Mouse (Mus musculus) liver, postnatal 0 days (tissue): ENCODE results near the gene Olfr315. TPM values are rescaled to one million over a fixed set of nuclear protein-coding genes. Genes with fewer than 3 reads are reported as not detected.

Source experiments
- ATAC-seq: fragments of 200-750 bp; cut with Nextera tagmentation; 2 replicates; pipeline ENCODE4 v1.8.0; 2017; ENCODE audit warnings: mild to moderate bottlenecking, moderate library complexity
- DNase-seq: peaks from one replicate; pipeline ENCODE4 v3.0.0-alpha.2; 2016
- H3K27ac ChIP-seq: fragments of 300-500 bp; sonication (generic); 2 replicates; pipeline ENCODE4 v1.5.1; 2014; ENCODE audit warnings: antibody characterized with exemption, moderate library complexity, mild to moderate bottlenecking, low read depth
- H3K27me3 ChIP-seq: fragments of 300-500 bp; sonication (generic); 2 replicates; pipeline ENCODE4 v1.6.1; 2014; ENCODE audit warnings: low read length, control low read depth, mixed read lengths; ENCODE audit not compliant: insufficient read depth
- H3K36me3 ChIP-seq: fragments of 300-500 bp; sonication (generic); replicated peaks from 2 replicates; pipeline ENCODE4 v1.6.1; 2014; ENCODE audit warnings: mild to moderate bottlenecking, control low read depth, low read length, moderate library complexity, mixed read lengths; ENCODE audit not compliant: insufficient read depth
- H3K4me1 ChIP-seq: fragments of 300-500 bp; sonication (generic); 2 replicates; pipeline ENCODE4 v1.6.1; 2014; ENCODE audit warnings: antibody characterized with exemption, mild to moderate bottlenecking, control low read depth; ENCODE audit not compliant: insufficient read depth
- H3K4me2 ChIP-seq: fragments of 300-500 bp; sonication (generic); 2 replicates; pipeline ENCODE4 v1.6.1; 2014; ENCODE audit warnings: low read depth, mild to moderate bottlenecking, low read length, moderate library complexity, mixed read lengths
- H3K4me3 ChIP-seq: fragments of 300-500 bp; sonication (generic); 2 replicates; pipeline ENCODE4 v1.5.1; 2014; ENCODE audit warnings: low read depth, low read length
- H3K9ac ChIP-seq: fragments of 300-500 bp; sonication (generic); replicated peaks from 2 replicates; pipeline ENCODE4 v1.6.1; 2014; ENCODE audit warnings: mild to moderate bottlenecking, moderate library complexity
- H3K9me3 ChIP-seq: fragments of 300-500 bp; sonication (generic); 2 replicates; pipeline ENCODE4 v1.6.1; 2016; ENCODE audit warnings: mild to moderate bottlenecking, control low read depth, low read length, mixed read lengths
- CTCF ChIP-seq: sonication (generic); IDR thresholded peaks from 2 replicates; pipeline ENCODE4 v1.5.1; 2016; ENCODE audit warnings: antibody characterized with exemption, low read depth
- EP300 ChIP-seq: IDR thresholded peaks from 2 replicates; pipeline ENCODE4 v1.6.1; 2016; ENCODE audit warnings: antibody characterized with exemption, low read depth, mild to moderate bottlenecking
- WGBS: fragments of 180-500 bp; shearing (Covaris S2); extraction: QIAGEN DNeasy Blood & Tissue Kit; methylation state at CpG from one replicate; pipeline ENCODE4 v1.1.7; 2014; ENCODE audit not compliant: insufficient replicate concordance; 5-methylcytosine and 5-hydroxymethylcytosine counted together
- polyA plus RNA-seq: library from polyadenylated mRNA; unstranded; fragments of >200 nt; fragmentation: Nextera tagmentation; extraction: Ambion mirVana; gene quantifications from 2 replicates; pipeline ENCODE4 v1.2.1, GENCODE M21; 2015

Gene Olfr315
- polyA plus RNA-seq, 1 experiment from 2014 or later = not detected

- Histone ChIP-seq H3K27ac (no peak overlapping the region), H3K27me3 (no peaks in the 10 kb centered on the region), H3K4me1 (no peaks in the 10 kb centered on the region), H3K9me3 (no peaks in the 10 kb centered on the region), H3K4me2 (no peak overlapping the region), H3K4me3 (no peak overlapping the region), H3K9ac (no peak overlapping the region), H3K36me3 (no peaks in the 10 kb centered on the region)
- ATAC-seq (no peak), DNase-seq (no peak)
- 21% methylated on average over 2 of the region's 2 CpGs for WGBS
- TF ChIP-seq EP300 = no peak
- TF ChIP-seq CTCF = no peak
Observed at GRCm38 (mm10) chr11:58790053-58790452, 17.1 kb downstream of the Olfr315 start.

- TF ChIP-seq CTCF (no peak), EP300 (no peak)
- no peaks in the 10 kb centered on the region for H3K9me3 ChIP-seq
- H3K36me3 ChIP-seq = no peaks in the 10 kb centered on the region
- H3K4me1 ChIP-seq = no peaks in the 10 kb centered on the region
- 62% methylated on average over 6 of the region's 6 CpGs for WGBS
- H3K27ac ChIP-seq = no peak overlapping the region
- ATAC-seq (no peak), DNase-seq (no peak)
- no peaks in the 10 kb centered on the region for H3K27me3 ChIP-seq
- no peak overlapping the region for H3K4me3 ChIP-seq
- H3K4me2 ChIP-seq = no peak overlapping the region
- no peak overlapping the region for H3K9ac ChIP-seq
Observed at GRCm38 (mm10) chr11:58790646-58791045, 17.7 kb downstream of the Olfr315 start.

GRCm38 (mm10) chr11:58795856-58796255 lies 22.9 kb downstream of the Olfr315 start:
- H3K4me3 ChIP-seq = no peak overlapping the region
- no peak for DNase-seq
- no peaks in the 10 kb centered on the region for H3K9me3 ChIP-seq
- H3K27me3 ChIP-seq = no peaks in the 10 kb centered on the region
- no peak for ATAC-seq
- H3K27ac ChIP-seq = no peak overlapping the region
- H3K36me3 ChIP-seq = no peaks in the 10 kb centered on the region
- no peak overlapping the region for H3K4me2 ChIP-seq
- H3K9ac ChIP-seq = no peak overlapping the region
- H3K4me1 ChIP-seq = no peaks in the 10 kb centered on the region
- 87% methylated on average over 2 of the region's 2 CpGs for WGBS
- TF ChIP-seq EP300 (no peak), CTCF (0 out of 2 replicates have a peak, but pooled peaks have one; percentile 4)

- H3K27me3 ChIP-seq = no peaks in the 10 kb centered on the region
- TF ChIP-seq CTCF = no peak
- H3K27ac ChIP-seq = no peak overlapping the region
- no peaks in the 10 kb centered on the region for H3K36me3 ChIP-seq
- no peak overlapping the region for H3K4me2 ChIP-seq
- 69% methylated on average over 7 of the region's 7 CpGs for WGBS
- no peak for ATAC-seq
- no peak overlapping the region for H3K9ac ChIP-seq
- no peak overlapping the region for H3K4me3 ChIP-seq
- peaks cover 2% of the 10 kb centered on the region; the same call in 1 of the 2 replicates for H3K4me1 ChIP-seq
- no peak for DNase-seq
- no peaks in the 10 kb centered on the region for H3K9me3 ChIP-seq
Observed at GRCm38 (mm10) chr11:58796850-58797249, 23.9 kb downstream of the Olfr315 start.

- Histone ChIP-seq H3K9me3 (no peaks in the 10 kb centered on the region), H3K27ac (no peak overlapping the region), H3K36me3 (no peaks in the 10 kb centered on the region), H3K4me2 (no peak overlapping the region), H3K9ac (no peak overlapping the region), H3K4me3 (no peak overlapping the region), H3K27me3 (no peaks in the 10 kb centered on the region), H3K4me1 (peaks cover 3% of the 10 kb centered on the region; the same call in 1 of the 2 replicates)
- ATAC-seq (no peak), DNase-seq (no peak)
- WGBS = 56% methylated on average over 5 of the region's 5 CpGs
- TF ChIP-seq EP300 (no peak), CTCF (no peak)
Observed at GRCm38 (mm10) chr11:58799747-58800146, 26.8 kb downstream of the Olfr315 start.

- DNase-seq = no peak
Observed at GRCm38 (mm10) chr11:58801558-58802228, 28.7 kb downstream of the Olfr315 start, which contains the start of gene Fam183b. Gene Fam183b (minus strand): TSS chr11:58801960.

More at GRCm38 (mm10) chr11:58801558-58802228, 28.7 kb downstream of the Olfr315 start, which contains the start of gene Fam183b:
- TF ChIP-seq EP300 = no peak
- no peak for ATAC-seq
- Histone ChIP-seq H3K4me3 (no peak within 1 kb of the TSS), H3K4me2 (peak within 1 kb of the TSS; percentile 13; the same call in 1 of the 2 replicates), H3K27ac (no peak within 1 kb of the TSS), H3K4me1 (peaks cover 3% of the 10 kb centered on the region; the same call in 1 of the 2 replicates), H3K27me3 (no peaks in the 10 kb centered on the region), H3K36me3 (no peaks in the 10 kb centered on the region), H3K9me3 (no peaks in the 10 kb centered on the region), H3K9ac (no peak within 1 kb of the TSS)
- WGBS = 41% methylated on average over 14 of the region's 14 CpGs
